Mouse (Mus musculus): ENCODE results near the gene Cdcp1. TPM values are rescaled to one million over a fixed set of nuclear protein-coding genes. Genes with fewer than 3 reads are reported as not detected.

Gene Cdcp1
- total RNA-seq, 2 experiments from 2014 or later, result 0.09 TPM; not detected in 1

GRCm38 (mm10) chr9:123219826-123220225, 4.0 kb upstream of the Cdcp1 start:
- DNase-seq (ENCODE audit: low spot score in 2 of 2), result no peak

- DNase-seq (ENCODE audit: low spot score in 2 of 2), result no peak
Observed at GRCm38 (mm10) chr9:123213371-123213770, 2.5 kb downstream of the Cdcp1 start.

- DNase-seq (ENCODE audit: low spot score in 2 of 2), result no peak
Observed at GRCm38 (mm10) chr9:123207895-123208294, 7.9 kb downstream of the Cdcp1 start.

- no peak for DNase-seq (ENCODE audit: low spot score in 2 of 2)
Observed at GRCm38 (mm10) chr9:123206948-123207347, 8.9 kb downstream of the Cdcp1 start.

GRCm38 (mm10) chr9:123206526-123206925, 9.3 kb downstream of the Cdcp1 start:
- DNase-seq (ENCODE audit: low spot score in 2 of 2), result no peak

DNA sequence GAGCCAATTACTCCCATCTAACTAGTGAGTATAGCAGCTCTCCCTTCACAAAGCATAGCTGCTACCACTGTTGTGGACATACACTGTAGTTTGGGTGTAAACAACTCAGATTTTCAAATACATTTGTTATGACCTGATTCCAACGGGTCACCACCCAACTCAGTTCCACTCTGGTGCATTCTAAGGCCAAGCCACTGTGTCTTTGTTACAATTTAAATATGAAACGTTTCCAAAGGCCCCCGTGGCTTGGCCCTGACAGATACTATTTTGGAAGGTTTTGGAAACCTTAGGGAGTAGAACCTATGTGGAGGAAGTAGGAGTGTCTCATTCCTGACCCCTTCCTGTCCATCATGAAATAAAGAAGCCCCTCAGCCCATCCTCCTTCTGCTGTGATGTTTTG, 15.7 kb downstream of the Cdcp1 start:
- DNase-seq (ENCODE audit: low spot score in 2 of 2), result no peak

- no peak for DNase-seq (ENCODE audit: low spot score in 2 of 2)
Observed at GRCm38 (mm10) chr9:123188271-123188670, 27.6 kb downstream of the Cdcp1 start.

DNA sequence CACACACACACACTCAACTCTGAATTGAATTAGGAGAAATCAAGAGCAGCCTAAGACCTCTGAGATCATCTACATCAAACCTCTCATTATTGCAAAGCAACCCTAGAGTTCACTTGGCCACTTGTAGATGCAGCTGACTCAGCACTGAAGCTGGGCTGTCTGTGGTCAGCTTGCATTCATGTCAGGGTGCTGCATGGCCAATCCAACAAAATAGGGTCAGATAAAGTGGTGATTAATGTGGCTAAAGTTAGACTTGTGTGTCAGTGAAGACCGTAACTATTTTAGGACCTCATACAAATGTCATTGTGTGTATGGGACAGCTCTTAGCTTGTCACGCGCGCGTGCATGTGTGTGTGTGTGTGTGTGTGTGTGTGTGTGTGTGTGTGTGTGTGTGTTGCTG, 28.2 kb downstream of the Cdcp1 start:
- no peak for DNase-seq (ENCODE audit: low spot score in 2 of 2)

DNA sequence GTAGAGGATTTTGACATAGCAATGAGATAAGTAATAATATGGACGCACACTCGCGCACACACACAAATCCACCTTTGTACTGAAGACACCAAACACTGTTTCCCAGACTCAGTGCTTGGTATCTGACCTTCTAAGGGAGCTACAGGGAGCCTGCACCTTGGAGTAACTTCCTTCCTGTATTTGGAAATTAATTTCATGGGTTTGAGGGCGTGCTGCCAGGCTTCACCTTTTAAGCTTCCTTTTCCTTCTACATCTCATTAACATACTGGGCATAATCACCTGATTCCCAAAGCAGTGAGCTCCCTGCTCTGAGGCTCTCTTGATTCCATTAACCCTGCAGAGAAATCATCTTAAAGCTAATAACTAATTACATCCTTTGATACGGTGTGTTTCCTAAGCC, 29.7 kb downstream of the Cdcp1 start:
- no peak for DNase-seq (ENCODE audit: low spot score in 2 of 2)

- DNase-seq (ENCODE audit: low spot score in 2 of 2), result no peak
Observed at GRCm38 (mm10) chr9:123185546-123185945, 30.3 kb downstream of the Cdcp1 start.

DNA sequence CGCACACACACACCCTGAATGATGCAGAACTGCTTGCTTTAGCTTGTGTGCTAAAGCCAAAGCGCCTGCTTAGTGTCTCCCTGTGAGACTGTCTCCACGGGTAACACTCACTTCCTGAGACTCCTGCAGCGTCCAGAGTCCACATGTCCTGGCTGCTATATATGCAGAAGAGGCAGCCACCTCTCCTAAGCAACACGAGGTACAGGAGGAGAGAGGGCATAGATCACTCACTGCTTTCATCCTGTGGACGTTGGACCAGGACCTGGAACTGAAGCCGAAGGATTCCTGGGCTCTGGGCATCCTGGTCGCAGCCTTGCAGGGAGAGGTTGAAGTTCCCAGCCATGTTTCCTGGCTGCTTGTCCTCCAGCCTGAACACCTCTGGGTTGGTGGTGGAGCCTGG, 32.6 kb downstream of the Cdcp1 start:
- no peak for DNase-seq (ENCODE audit: low spot score in 2 of 2)

- no peak for DNase-seq (ENCODE audit: low spot score in 2 of 2)
Observed at GRCm38 (mm10) chr9:123180003-123180402, 35.8 kb downstream of the Cdcp1 start.

- DNase-seq (ENCODE audit: low spot score in 2 of 2), result no peak
Observed at GRCm38 (mm10) chr9:123177380-123178048, 38.3 kb downstream of the Cdcp1 start.

GRCm38 (mm10) chr9:123174356-123174755, 41.5 kb downstream of the Cdcp1 start:
- DNase-seq (ENCODE audit: low spot score in 2 of 2), result no peak

DNA sequence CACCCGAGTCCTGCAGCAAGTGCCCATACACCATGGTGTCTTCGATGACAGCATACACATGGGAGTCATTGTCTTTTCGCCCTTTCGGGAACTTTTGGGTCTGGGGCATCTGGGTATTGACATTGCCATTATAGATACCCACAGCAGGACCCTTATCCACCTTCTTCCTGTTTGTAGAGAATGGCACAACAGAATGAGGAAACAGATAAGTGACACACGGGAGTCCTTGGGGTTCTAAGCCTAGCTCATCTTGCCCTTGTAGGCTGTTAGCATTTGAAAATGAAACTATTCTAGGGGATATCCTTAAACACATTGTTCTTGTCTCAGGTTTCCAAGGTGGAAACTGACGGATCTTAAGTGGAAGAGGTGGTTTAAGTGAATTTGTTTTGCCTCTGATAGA, 42.1 kb downstream of the Cdcp1 start:
- no peak for DNase-seq (ENCODE audit: low spot score in 2 of 2)

GRCm38 (mm10) chr9:123165781-123166443, 49.9 kb downstream of the Cdcp1 start:
- DNase-seq (ENCODE audit: low spot score in 2 of 2), result no peak

DNA sequence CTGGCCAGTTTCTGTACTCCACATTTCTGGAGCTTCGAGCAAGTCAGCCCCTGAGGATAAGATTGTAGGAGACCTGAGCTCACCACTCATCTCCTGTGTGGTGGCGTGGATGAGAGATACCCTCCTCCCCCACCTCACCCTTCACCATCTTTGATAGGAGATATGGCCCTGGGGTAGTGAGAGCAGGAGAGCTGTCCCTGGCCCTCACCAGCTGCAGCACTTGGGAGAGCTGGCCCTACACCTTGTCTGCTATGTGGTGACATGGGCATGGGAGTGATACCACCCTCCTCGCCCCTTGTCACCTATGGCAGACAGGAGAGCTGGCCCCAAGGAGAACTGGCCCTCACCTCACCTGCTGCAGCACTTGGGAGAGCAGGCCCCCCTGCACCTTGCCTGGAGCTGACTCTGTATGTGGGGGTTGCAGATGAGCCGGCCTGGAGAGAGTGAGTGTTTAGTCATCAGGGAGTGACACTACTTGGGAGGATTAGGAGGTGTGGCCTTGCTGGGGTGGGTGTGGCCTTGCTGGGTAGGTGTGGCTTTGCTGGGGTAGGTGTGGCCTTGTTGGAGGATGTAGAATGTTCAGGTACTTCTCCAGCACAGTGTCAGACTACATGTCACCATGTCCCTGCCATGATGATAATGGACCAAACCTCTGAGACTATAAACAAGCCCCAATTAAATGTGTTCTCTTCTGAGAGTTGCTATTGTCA, 52.7 kb downstream of the Cdcp1 start:
- DNase-seq (ENCODE audit: low spot score in 2 of 2), result no peak

- DNase-seq (ENCODE audit: low spot score in 2 of 2), result no peak
Observed at GRCm38 (mm10) chr9:123161792-123162191, 54.0 kb downstream of the Cdcp1 start.

DNA sequence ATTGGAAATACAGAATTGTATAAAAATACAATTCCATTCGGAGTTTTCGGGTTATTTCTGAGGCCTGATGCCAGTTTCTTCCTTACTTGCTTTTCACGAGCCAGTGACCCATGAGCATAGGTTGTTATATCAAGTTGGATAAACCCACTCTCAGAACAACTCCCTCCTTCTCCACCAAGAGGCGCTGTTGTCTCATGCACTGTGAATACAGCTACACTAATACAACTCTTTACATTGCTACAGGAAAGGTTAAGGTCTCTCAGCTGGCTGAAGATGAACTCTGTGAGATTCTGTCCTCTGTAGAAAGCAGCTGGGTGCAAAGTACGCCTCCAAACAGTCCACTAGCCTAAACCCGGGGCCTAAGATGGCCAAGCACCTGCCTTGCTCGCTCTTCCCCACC, 56.5 kb downstream of the Cdcp1 start:
- DNase-seq (ENCODE audit: low spot score in 2 of 2), result peak; percentile 72 to 79

- peak; percentile 15 to 52 for DNase-seq (ENCODE audit: low spot score in 2 of 2)
Observed at GRCm38 (mm10) chr9:123158125-123158836, 57.6 kb downstream of the Cdcp1 start.

GRCm38 (mm10) chr9:123157699-123158098, 58.1 kb downstream of the Cdcp1 start:
- peak; percentile 18 to 27 for DNase-seq (ENCODE audit: low spot score in 2 of 2)

DNA sequence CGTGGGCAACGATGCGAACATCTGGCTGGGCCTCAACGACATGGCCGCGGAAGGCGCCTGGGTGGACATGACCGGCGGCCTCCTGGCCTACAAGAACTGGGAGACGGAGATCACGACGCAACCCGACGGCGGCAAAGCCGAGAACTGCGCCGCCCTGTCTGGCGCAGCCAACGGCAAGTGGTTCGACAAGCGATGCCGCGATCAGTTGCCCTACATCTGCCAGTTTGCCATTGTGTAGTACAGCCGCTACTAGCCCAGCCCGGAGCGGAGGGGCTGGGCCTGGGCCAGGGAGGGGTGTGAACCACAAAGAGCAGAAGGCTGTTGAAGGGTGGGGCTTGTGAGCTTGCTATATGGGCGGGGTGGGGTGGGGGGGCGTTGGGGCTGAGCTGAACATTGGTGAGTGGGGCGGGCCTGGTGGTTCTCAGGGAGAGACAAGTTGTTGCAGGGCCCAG, 58.9 kb downstream of the Cdcp1 start:
- DNase-seq (ENCODE audit: low spot score in 2 of 2), result peak; percentile 54 to 68
